Mouse (Mus musculus) cerebellum, adult 2 months (tissue): ENCODE measurements around the gene Ube2f. TPM values are rescaled to one million over a fixed set of nuclear protein-coding genes. Genes with fewer than 3 reads are reported as not detected.
A peak's percentile ranks its signal among the peaks of the same experiment; 100 is the strongest.

Source experiments
- DNase-seq, 2 experiments: peaks; one replicate each; pipeline ENCODE4 v3.0.0; 2021
- H3K27ac ChIP-seq: fragments of 200-500 bp; 2 replicates; pipeline ENCODE4 v1.5.1; 2012; ENCODE audit warnings: low read length, control low read depth, inconsistent platforms; ENCODE audit not compliant: insufficient read depth
- H3K27me3 ChIP-seq: fragments of 200-500 bp; 2 replicates; pipeline ENCODE4 v1.6.1; 2012; ENCODE audit warnings: inconsistent platforms, mild to moderate bottlenecking, low read length, moderate library complexity; ENCODE audit not compliant: control insufficient read depth, insufficient read depth
- H3K4me1 ChIP-seq: fragments of 200-500 bp; 2 replicates; pipeline ENCODE4 v1.6.1; 2011; ENCODE audit warnings: low read length; ENCODE audit not compliant: control insufficient read depth, insufficient read depth
- H3K4me3 ChIP-seq: fragments of 200-500 bp; replicated peaks from 2 replicates; pipeline ENCODE3; 2011; ENCODE audit warnings: mild to moderate bottlenecking, low read depth, low read length, control low read depth; ENCODE audit not compliant: insufficient read depth
- CTCF ChIP-seq: fragments of 200-500 bp; IDR thresholded peaks from 2 replicates; pipeline ENCODE4 v1.5.1; 2011; ENCODE audit warnings: low read depth, mild to moderate bottlenecking, control low read depth, low read length, moderate library complexity, borderline replicate concordance; ENCODE audit not compliant: insufficient read depth
- POLR2A ChIP-seq: fragments of 200-500 bp; IDR thresholded peaks from 2 replicates; pipeline ENCODE4 v1.6.1; 2011; ENCODE audit warnings: low read length, control low read depth, borderline replicate concordance; ENCODE audit not compliant: insufficient read depth
- WGBS: fragments of 180-500 bp; shearing (Covaris S2); methylation state at CpG from one replicate; pipeline ENCODE4 v1.1.7; 2018; 5-methylcytosine and 5-hydroxymethylcytosine counted together
- polyA plus RNA-seq: library from polyadenylated mRNA; depleted of rRNA; stranded (reverse); fragments of >200 nt; gene quantifications from 2 replicates; pipeline ENCODE4 v1.2.3, GENCODE M21; 2012

Gene Ube2f
- polyA plus RNA-seq, 1 experiment, result 72.3 TPM

GRCm38 (mm10) chr1:91259794-91260193 lies 9.7 kb downstream of the Ube2f start:
- DNase-seq, result no peak
- Histone ChIP-seq H3K4me3 (no peak overlapping the region), H3K27me3 (no peaks in the 10 kb centered on the region), H3K4me1 (no peaks in the 10 kb centered on the region), H3K27ac (no peak overlapping the region)
- 84% methylated on average over 5 of the region's 5 CpGs for WGBS
- TF ChIP-seq POLR2A (no peak), CTCF (no peak)

GRCm38 (mm10) chr1:91262508-91262907 lies 12.4 kb downstream of the Ube2f start:
- no peak for TF ChIP-seq CTCF
- no peak for TF ChIP-seq POLR2A
- WGBS, result 96% methylated on average over 7 of the region's 7 CpGs
- no peak for DNase-seq
- Histone ChIP-seq H3K27me3 (no peaks in the 10 kb centered on the region), H3K27ac (no peak overlapping the region), H3K4me3 (no peak overlapping the region), H3K4me1 (no peaks in the 10 kb centered on the region)

GRCm38 (mm10) chr1:91272260-91272659 lies 22.2 kb downstream of the Ube2f start:
- no peak for DNase-seq
- 88% methylated on average over 2 of the region's 2 CpGs for WGBS
- TF ChIP-seq POLR2A (no peak), CTCF (no peak)
- no peak overlapping the region for H3K4me3 ChIP-seq
- no peak overlapping the region for H3K27ac ChIP-seq
- peaks cover 4% of the 10 kb centered on the region for H3K4me1 ChIP-seq
- H3K27me3 ChIP-seq, result no peaks in the 10 kb centered on the region

- 15% methylated on average over 4 of the region's 4 CpGs for WGBS
- TF ChIP-seq POLR2A, result no peak
- TF ChIP-seq CTCF, result no peak
Observed at GRCm38 (mm10) chr1:91276581-91276980, 26.5 kb downstream of the Ube2f start.

GRCm38 (mm10) chr1:91277480-91277879 lies 27.4 kb downstream of the Ube2f start:
- peaks cover 6% of the 10 kb centered on the region for H3K4me1 ChIP-seq
- TF ChIP-seq CTCF (no peak), POLR2A (no peak)
- no peak for DNase-seq
- no peak overlapping the region for H3K4me3 ChIP-seq
- 54% methylated on average over 2 of the region's 2 CpGs for WGBS
- H3K27ac ChIP-seq, result no peak overlapping the region
- H3K27me3 ChIP-seq, result no peaks in the 10 kb centered on the region

More at GRCm38 (mm10) chr1:91276581-91276980, 26.5 kb downstream of the Ube2f start:
- no peaks in the 10 kb centered on the region for H3K27me3 ChIP-seq
- H3K4me3 ChIP-seq, result no peak overlapping the region
- peak; percentile 25 to 51 for DNase-seq
- H3K27ac ChIP-seq, result no peak overlapping the region
- H3K4me1 ChIP-seq, result peaks cover 6% of the 10 kb centered on the region

GRCm38 (mm10) chr1:91278410-91279119 lies 28.5 kb downstream of the Ube2f start:
- no peak for DNase-seq
- Histone ChIP-seq H3K4me1 (peaks cover 6% of the 10 kb centered on the region), H3K27ac (no peak overlapping the region), H3K4me3 (no peak overlapping the region), H3K27me3 (no peaks in the 10 kb centered on the region)
- WGBS, result 97% methylated on average over 3 of the region's 3 CpGs
- TF ChIP-seq CTCF (no peak), POLR2A (no peak)

- DNase-seq, result no peak
- TF ChIP-seq POLR2A (no peak), CTCF (no peak)
- no peaks in the 10 kb centered on the region for H3K27me3 ChIP-seq
- H3K4me1 ChIP-seq, result peaks cover 6% of the 10 kb centered on the region
- no peak overlapping the region for H3K27ac ChIP-seq
- WGBS, result 93% methylated on average over 1 of the region's 1 CpGs
- H3K4me3 ChIP-seq, result no peak overlapping the region
Observed at GRCm38 (mm10) chr1:91279126-91279525, 29.0 kb downstream of the Ube2f start.

- Histone ChIP-seq H3K27me3 (no peaks in the 10 kb centered on the region), H3K27ac (no peak overlapping the region), H3K4me1 (peaks cover under 1% of the 10 kb centered on the region; the same call in 1 of the 2 replicates), H3K4me3 (no peak overlapping the region)
- WGBS, result 94% methylated on average over 1 of the region's 1 CpGs
- TF ChIP-seq CTCF, result no peak
- TF ChIP-seq POLR2A, result no peak
- DNase-seq, result no peak
Observed at GRCm38 (mm10) chr1:91282582-91282981, 32.5 kb downstream of the Ube2f start.
